11 mouse cellular contexts compared by ENCODE assay signal in the genomic region with DNA sequence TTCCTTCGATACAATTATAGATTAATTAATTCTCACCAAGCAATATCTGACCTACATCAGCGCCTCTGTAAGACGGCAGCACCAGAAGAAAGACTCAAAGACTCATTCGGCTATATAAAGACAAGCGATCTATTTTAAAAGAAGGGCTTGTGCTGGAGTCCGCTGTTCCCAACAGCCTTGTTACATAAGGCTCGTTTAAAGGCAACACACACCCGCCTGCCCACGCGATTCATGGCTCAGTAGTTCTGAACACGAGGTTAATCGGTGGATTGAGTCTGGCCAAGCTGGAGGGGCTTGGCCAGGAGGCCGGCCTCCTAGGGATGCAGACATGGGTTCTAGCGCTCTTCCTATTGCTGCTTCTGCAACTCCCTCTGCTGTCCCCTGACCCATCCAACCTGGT.
A peak's percentile ranks its signal among the peaks of the same experiment; 100 is the strongest.
DNase-seq lines count a peak whose midpoint lies in the region; ATAC-seq lines count a peak whose summit lies in the region.
"Had no signal": no experiment of that assay in that cellular context is flagged by ENCODE, and none has a peak within 500 bp of the region (broad histone marks: within the 10 kb centered on the region; RNA-seq: fewer than 3 reads in every experiment).

No protein-coding gene starts in this region.

- peaks cover 22% of the 10 kb centered on the region for H3K4me1 ChIP-seq in forebrain, embryonic 15.5 days
- peaks cover 17% of the 10 kb centered on the region for H3K4me1 ChIP-seq in forebrain, embryonic 12.5 days
- no peaks in the 10 kb centered on the region for H3K4me1 ChIP-seq in liver, embryonic 11.5 days (replicated peaks; ENCODE audit: control insufficient read depth, insufficient read depth, low read length)
- H3K4me1 ChIP-seq: neural tube, embryonic 12.5 days had no signal

- H3K27me3 ChIP-seq in forebrain, embryonic 15.5 days = no peaks in the 10 kb centered on the region
- H3K27me3 ChIP-seq in forebrain, embryonic 12.5 days = no peaks in the 10 kb centered on the region
- no peaks in the 10 kb centered on the region for H3K27me3 ChIP-seq in liver, embryonic 11.5 days (replicated peaks; ENCODE audit: control insufficient read depth, insufficient read depth, low read length)
- H3K27me3 ChIP-seq: neural tube, embryonic 12.5 days had no signal

- H3K9ac ChIP-seq in forebrain, embryonic 15.5 days (replicated peaks) = no peak overlapping the region
- no peak overlapping the region for H3K9ac ChIP-seq in forebrain, embryonic 12.5 days
- no peak overlapping the region for H3K9ac ChIP-seq in liver, embryonic 11.5 days (ENCODE audit: low read depth, low read length)
- H3K9ac ChIP-seq: neural tube, embryonic 12.5 days had no signal

- H3K4me2 ChIP-seq in forebrain, embryonic 15.5 days (replicated peaks) = no peak overlapping the region
- H3K4me2 ChIP-seq in forebrain, embryonic 12.5 days = no peak overlapping the region
- H3K4me2 ChIP-seq in liver, embryonic 11.5 days = no peak overlapping the region
- H3K4me2 ChIP-seq: neural tube, embryonic 12.5 days had no signal

- H3K4me3 ChIP-seq in forebrain, embryonic 15.5 days = no peak overlapping the region
- no peak overlapping the region for H3K4me3 ChIP-seq in forebrain, embryonic 12.5 days (replicated peaks)
- H3K4me3 ChIP-seq in liver, embryonic 11.5 days (ENCODE audit: low read depth, low read length) = no peak overlapping the region
- H3K4me3 ChIP-seq: neural tube, embryonic 12.5 days had no signal

- WGBS in forebrain, embryonic 15.5 days = 25% methylated on average over 14 of the region's 14 CpGs
- WGBS in forebrain, embryonic 12.5 days = 48% methylated on average over 14 of the region's 14 CpGs
- WGBS in liver, embryonic 11.5 days = 79% methylated on average over 14 of the region's 14 CpGs

- peak; percentile 30 to 43 for DNase-seq in cerebellum, postnatal 25 days
- peak; percentile 38 to 59 for DNase-seq in layer of hippocampus, postnatal 10 days (ENCODE audit: low spot score in 2 of 2)
- peak; percentile 35 for DNase-seq in retina, embryonic 14.5 days (ENCODE audit: low spot score)
- no peak for DNase-seq in testis, postnatal 14 days (ENCODE audit: low spot score)
- no peak for DNase-seq in thymus, postnatal 36 days
- DNase-seq in liver, embryonic 11.5 days (ENCODE audit: low spot score) = no peak
- DNase-seq: B cell, adult 2 months; lung, postnatal 10 days had no signal

- H3K36me3 ChIP-seq in forebrain, embryonic 15.5 days = no peaks in the 10 kb centered on the region
- H3K36me3 ChIP-seq in forebrain, embryonic 12.5 days (replicated peaks) = no peaks in the 10 kb centered on the region
- no peaks in the 10 kb centered on the region for H3K36me3 ChIP-seq in liver, embryonic 11.5 days (ENCODE audit: control insufficient read depth, insufficient read depth, low read length)
- H3K36me3 ChIP-seq: neural tube, embryonic 12.5 days had no signal

- no peaks in the 10 kb centered on the region for H3K9me3 ChIP-seq in forebrain, embryonic 15.5 days
- no peaks in the 10 kb centered on the region for H3K9me3 ChIP-seq in forebrain, embryonic 12.5 days
- H3K9me3 ChIP-seq in liver, embryonic 11.5 days (ENCODE audit: control insufficient read depth, low read length) = no peaks in the 10 kb centered on the region
- H3K9me3 ChIP-seq: neural tube, embryonic 12.5 days had no signal

- peak; percentile 31; the same call in 1 of the 2 replicates for ATAC-seq in forebrain, embryonic 15.5 days (replicated peaks)
- no peak; the same call in 1 of the 2 replicates for ATAC-seq in forebrain, embryonic 12.5 days (ENCODE audit: low FRiP score)
- no peak for ATAC-seq in liver, embryonic 11.5 days (replicated peaks; ENCODE audit: low FRiP score)

- no peak overlapping the region for H3K27ac ChIP-seq in forebrain, embryonic 15.5 days (replicated peaks)
- no peak overlapping the region for H3K27ac ChIP-seq in forebrain, embryonic 12.5 days
- no peak overlapping the region for H3K27ac ChIP-seq in liver, embryonic 11.5 days (ENCODE audit: low read depth, low read length)
- H3K27ac ChIP-seq: neural tube, embryonic 12.5 days had no signal

Comparison
In these comparisons a context has a peak if more than half of its experiments do, and no peak if none do; other contexts are left out.
1. DNase-seq: peak in cerebellum, postnatal 25 days (2 of 2), layer of hippocampus, postnatal 10 days (2 of 2) and retina, embryonic 14.5 days (single experiment); none in testis, postnatal 14 days (single experiment), thymus, postnatal 36 days (0 of 2) and liver, embryonic 11.5 days (single experiment).